Mouse (Mus musculus): ENCODE results near the gene Dennd1c. TPM values are rescaled to one million over a fixed set of nuclear protein-coding genes. Genes with fewer than 3 reads are reported as not detected.
"Not testable (repeated sequence)": the region's sequence is repeated elsewhere in the genome, so short reads cannot be mapped to it uniquely, and the experiment has no call there.

Gene Dennd1c
- polyA plus RNA-seq, 1 experiment from 2014 or later: 3.4 TPM

GRCm38 (mm10) chr17:57062011-57062521 lies 16.2 kb downstream of the Dennd1c start:
- Histone ChIP-seq H3K27me3 (ENCODE audit: insufficient read depth, low read length) (peaks cover 25% of the 10 kb centered on the region), H3K9me3 (ENCODE audit: low read depth, low read length) (no peaks in the 10 kb centered on the region), H3K36me3 (ENCODE audit: insufficient read depth) (0 out of 2 replicates have a peak, but pooled peaks cover 4% of the 10 kb centered on the region), H3K4me3 (ENCODE audit: low read depth, low read length) (peak overlapping the region; percentile 42), H3K4me2 (peak overlapping the region; percentile 47), H3K4me1 (ENCODE audit: insufficient read depth) (no peaks in the 10 kb centered on the region), H3K9ac (peak overlapping the region; percentile 50), H3K27ac (ENCODE audit: low read depth) (peak overlapping the region; percentile 83)
- TF ChIP-seq CTCF (IDR thresholded peaks at IDR 0.05; ENCODE audit: low read depth): no peak
- under 1% methylated on average over 36 of the region's 39 CpGs for WGBS
- ATAC-seq (ENCODE audit: insufficient read depth) (peak; percentile 13; the same call in 1 of the 2 replicates), DNase-seq (peak; percentile 73)

DNA sequence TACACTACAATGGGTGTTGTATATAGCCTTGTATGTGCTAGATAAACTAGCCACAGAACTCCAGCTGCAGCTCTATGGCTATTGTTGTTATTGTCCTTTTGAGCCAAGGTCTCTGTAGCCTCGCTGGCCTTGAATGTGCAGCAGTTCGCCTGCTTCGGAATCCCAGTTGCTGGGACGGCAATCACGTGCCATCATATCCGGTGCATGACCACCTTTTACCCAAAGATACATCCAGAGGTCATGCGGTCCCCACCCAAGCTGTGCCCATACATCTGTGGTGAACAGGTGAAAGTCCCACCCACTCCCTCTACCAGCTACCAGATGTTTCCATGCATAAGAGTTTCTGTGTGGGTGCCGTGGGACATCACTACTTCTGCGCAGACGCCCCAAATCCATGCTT lies 17.2 kb downstream of the Dennd1c start:
- Histone ChIP-seq H3K4me3 (ENCODE audit: low read depth, low read length) (peak overlapping the region; percentile 75; the same call in 1 of the 2 replicates), H3K9me3 (ENCODE audit: low read depth, low read length) (no peaks in the 10 kb centered on the region), H3K9ac (no peak overlapping the region), H3K4me2 (peak overlapping the region; percentile 90), H3K36me3 (ENCODE audit: insufficient read depth) (0 out of 2 replicates have a peak, but pooled peaks cover 4% of the 10 kb centered on the region), H3K27me3 (ENCODE audit: insufficient read depth, low read length) (peaks cover 25% of the 10 kb centered on the region), H3K4me1 (ENCODE audit: insufficient read depth) (no peaks in the 10 kb centered on the region), H3K27ac (ENCODE audit: low read depth) (no peak overlapping the region)
- 42% methylated on average over 10 of the region's 10 CpGs for WGBS
- DNase-seq (peak; percentile 8), ATAC-seq (ENCODE audit: insufficient read depth) (no peak)
- no peak for TF ChIP-seq CTCF (IDR thresholded peaks at IDR 0.05; ENCODE audit: low read depth)

GRCm38 (mm10) chr17:57060231-57060801 lies 18.0 kb downstream of the Dennd1c start:
- Histone ChIP-seq H3K4me3 (ENCODE audit: low read depth, low read length) (peak overlapping the region; percentile 75), H3K36me3 (ENCODE audit: insufficient read depth) (0 out of 2 replicates have a peak, but pooled peaks cover 2% of the 10 kb centered on the region)

DNA sequence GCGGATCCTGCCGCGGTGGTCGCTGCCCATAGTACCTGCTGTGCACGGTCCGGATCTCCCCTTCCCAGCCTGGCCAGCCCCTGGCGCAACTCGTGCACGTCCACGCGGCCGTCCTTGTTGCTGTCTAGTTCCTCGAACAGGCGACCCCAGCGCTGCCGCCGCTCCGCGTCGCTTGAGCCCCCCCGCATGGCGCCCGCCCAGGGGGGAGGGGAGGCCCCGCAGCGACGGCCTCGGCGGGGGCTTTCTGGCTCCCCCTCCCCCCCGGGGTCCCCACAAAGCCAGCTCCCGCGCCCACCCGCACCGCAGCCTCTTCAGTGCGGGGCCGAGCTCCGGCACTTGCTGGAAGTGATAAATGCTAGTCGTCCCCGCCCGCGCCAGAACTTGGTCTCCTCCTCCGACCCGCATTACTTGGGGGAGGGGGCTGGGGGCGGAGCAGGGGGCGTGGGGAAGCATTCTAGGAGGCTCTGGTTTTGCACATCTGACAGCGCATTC lies 18.8 kb downstream of the Dennd1c start, which contains the start of gene Slc25a23:
Slc25a23 (minus strand) TSS at position 378 of the 492 bp plus-strand sequence.
- Histone ChIP-seq H3K4me1 (ENCODE audit: insufficient read depth) (no peaks in the 10 kb centered on the region), H3K27ac (ENCODE audit: low read depth) (peak within 1 kb of the TSS; percentile 46; the same call in 1 of the 2 replicates), H3K36me3 (ENCODE audit: insufficient read depth) (no peaks in the 10 kb centered on the region), H3K4me2 (peak within 1 kb of the TSS; percentile 90), H3K4me3 (ENCODE audit: low read depth, low read length) (peak within 1 kb of the TSS; percentile 75), H3K9me3 (ENCODE audit: low read depth, low read length) (no peaks in the 10 kb centered on the region), H3K27me3 (ENCODE audit: insufficient read depth, low read length) (peaks cover 25% of the 10 kb centered on the region), H3K9ac (peak within 1 kb of the TSS; percentile 64)
- ATAC-seq (ENCODE audit: insufficient read depth) (peak; percentile 76), DNase-seq (peak; percentile 79)
- 0% methylated on average over 45 of the region's 45 CpGs for WGBS
- no peak for TF ChIP-seq CTCF (IDR thresholded peaks at IDR 0.05; ENCODE audit: low read depth)

More at GRCm38 (mm10) chr17:57060231-57060801, 18.0 kb downstream of the Dennd1c start:
- TF ChIP-seq CTCF (IDR thresholded peaks at IDR 0.05; ENCODE audit: low read depth): peak; percentile 79
- ATAC-seq (ENCODE audit: insufficient read depth) (peak; percentile 89), DNase-seq (peak; percentile 96)
- no peak overlapping the region for H3K27ac ChIP-seq (ENCODE audit: low read depth)
- H3K9ac ChIP-seq: peak overlapping the region; percentile 64
- peaks cover 25% of the 10 kb centered on the region for H3K27me3 ChIP-seq (ENCODE audit: insufficient read depth, low read length)
- H3K4me1 ChIP-seq (ENCODE audit: insufficient read depth): no peaks in the 10 kb centered on the region
- no peaks in the 10 kb centered on the region for H3K9me3 ChIP-seq (ENCODE audit: low read depth, low read length)
- whole genome bisulfite sequencing: 1% methylated on average over 44 of the region's 44 CpGs
- H3K4me2 ChIP-seq: peak overlapping the region; percentile 90

DNA sequence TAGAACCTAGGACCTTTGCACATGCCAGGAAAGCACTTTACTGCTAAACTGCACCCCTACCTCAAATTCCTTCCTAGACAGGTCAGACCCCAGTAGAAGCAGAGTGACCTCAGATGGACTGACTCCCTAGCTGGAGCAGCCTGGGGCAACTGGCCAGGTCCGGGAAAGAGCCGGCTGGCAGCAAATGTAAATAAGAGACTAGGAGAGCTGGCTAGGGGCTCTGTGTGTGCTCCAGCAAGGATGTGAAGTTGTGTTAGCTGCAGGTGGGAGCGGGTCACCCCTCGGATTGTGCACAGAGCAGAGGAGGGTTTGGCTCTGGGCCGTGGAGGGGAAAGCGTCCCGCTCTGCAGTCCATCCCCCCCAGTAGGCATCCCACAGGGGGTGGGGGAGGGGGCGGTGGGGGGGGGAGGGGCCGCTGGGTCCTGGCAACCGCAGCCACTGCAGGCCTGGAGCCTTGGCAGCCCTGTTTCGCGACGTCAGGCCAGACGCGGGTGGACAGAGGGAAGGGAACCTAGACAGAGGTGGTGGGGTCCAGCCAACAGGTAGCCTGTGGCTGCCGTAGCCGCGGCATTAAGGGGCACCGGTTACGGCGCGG lies 19.3 kb downstream of the Dennd1c start, which contains the start of gene Crb3:
Crb3 (plus strand) TSS at position 215 of the 595 bp plus-strand sequence.
- peak within 1 kb of the TSS; percentile 46; the same call in 1 of the 2 replicates for H3K27ac ChIP-seq (ENCODE audit: low read depth)
- no peaks in the 10 kb centered on the region for H3K9me3 ChIP-seq (ENCODE audit: low read depth, low read length)
- under 1% methylated on average over 18 of the region's 22 CpGs for WGBS
- H3K9ac ChIP-seq: peak within 1 kb of the TSS; percentile 64
- H3K4me1 ChIP-seq (ENCODE audit: insufficient read depth): no peaks in the 10 kb centered on the region
- ATAC-seq (ENCODE audit: insufficient read depth) (peak; percentile 4; the same call in 1 of the 2 replicates), DNase-seq (peak; percentile 24)
- peak within 1 kb of the TSS; percentile 90 for H3K4me2 ChIP-seq
- peaks cover 25% of the 10 kb centered on the region for H3K27me3 ChIP-seq (ENCODE audit: insufficient read depth, low read length)
- H3K4me3 ChIP-seq (ENCODE audit: low read depth, low read length): peak within 1 kb of the TSS; percentile 75
- TF ChIP-seq CTCF (IDR thresholded peaks at IDR 0.05; ENCODE audit: low read depth): no peak
- no peaks in the 10 kb centered on the region for H3K36me3 ChIP-seq (ENCODE audit: insufficient read depth)

- Histone ChIP-seq H3K4me2 (no peak overlapping the region), H3K9me3 (ENCODE audit: low read depth, low read length) (no peaks in the 10 kb centered on the region), H3K4me3 (ENCODE audit: low read depth, low read length) (no peak overlapping the region), H3K27ac (ENCODE audit: low read depth) (no peak overlapping the region), H3K36me3 (ENCODE audit: insufficient read depth) (peaks cover 13% of the 10 kb centered on the region; the same call in 1 of the 2 replicates), H3K9ac (no peak overlapping the region), H3K4me1 (ENCODE audit: insufficient read depth) (no peaks in the 10 kb centered on the region), H3K27me3 (ENCODE audit: insufficient read depth, low read length) (peaks cover 4% of the 10 kb centered on the region)
- 75% methylated on average over 3 of the region's 3 CpGs for WGBS
- no peak for TF ChIP-seq CTCF (IDR thresholded peaks at IDR 0.05; ENCODE audit: low read depth)
- ATAC-seq (ENCODE audit: insufficient read depth): no peak
- no peak for DNase-seq
Measured at GRCm38 (mm10) chr17:57056246-57056645, 22.1 kb downstream of the Dennd1c start.

DNA sequence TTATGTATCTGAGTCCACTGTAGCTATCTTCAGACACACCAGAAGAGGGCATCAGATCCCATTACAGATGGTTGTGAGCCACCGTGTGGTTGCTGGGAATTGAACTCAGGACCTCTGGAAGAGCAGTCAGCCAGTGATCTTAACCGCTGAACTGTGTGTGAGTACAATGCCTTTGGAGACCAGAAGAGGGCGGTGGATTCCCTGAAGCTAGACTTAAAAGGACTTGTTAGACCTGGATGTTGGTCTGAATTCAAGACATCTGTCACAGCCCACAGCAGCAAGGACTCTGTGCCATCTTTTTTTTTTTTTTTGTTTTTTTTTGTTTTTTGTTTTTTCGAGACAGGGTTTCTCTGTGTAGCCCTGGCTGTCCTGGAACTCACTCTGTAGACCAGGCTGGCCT lies 26.6 kb downstream of the Dennd1c start:
- not testable (repeated sequence) for H3K27ac ChIP-seq (ENCODE audit: low read depth); H3K4me2 ChIP-seq; H3K9me3 ChIP-seq (ENCODE audit: low read depth, low read length); H3K9ac ChIP-seq; H3K4me1 ChIP-seq (ENCODE audit: insufficient read depth); H3K4me3 ChIP-seq (ENCODE audit: low read depth, low read length); ATAC-seq (ENCODE audit: insufficient read depth); H3K27me3 ChIP-seq (ENCODE audit: insufficient read depth, low read length)
- TF ChIP-seq CTCF (IDR thresholded peaks at IDR 0.05; ENCODE audit: low read depth): peak; percentile 38
- WGBS: 84% methylated on average over 4 of the region's 4 CpGs
- DNase-seq: peak; percentile 30
- H3K36me3 ChIP-seq (ENCODE audit: insufficient read depth): peaks cover 13% of the 10 kb centered on the region; the same call in 1 of the 2 replicates

All from lung, embryonic 14.5 days (tissue).